Mouse (Mus musculus): ENCODE results near the gene Prl8a6. TPM values are rescaled to one million over a fixed set of nuclear protein-coding genes. Genes with fewer than 3 reads are reported as not detected.

Prl8a6 gene
- polyA plus RNA-seq (2014; fragmentation: Illumina TruSeq; extraction: RNeasy Lipid Tissue Mini Kit (QIAGEN cat#74804); ENCODE audit: low replicate concordance), result not detected

DNA sequence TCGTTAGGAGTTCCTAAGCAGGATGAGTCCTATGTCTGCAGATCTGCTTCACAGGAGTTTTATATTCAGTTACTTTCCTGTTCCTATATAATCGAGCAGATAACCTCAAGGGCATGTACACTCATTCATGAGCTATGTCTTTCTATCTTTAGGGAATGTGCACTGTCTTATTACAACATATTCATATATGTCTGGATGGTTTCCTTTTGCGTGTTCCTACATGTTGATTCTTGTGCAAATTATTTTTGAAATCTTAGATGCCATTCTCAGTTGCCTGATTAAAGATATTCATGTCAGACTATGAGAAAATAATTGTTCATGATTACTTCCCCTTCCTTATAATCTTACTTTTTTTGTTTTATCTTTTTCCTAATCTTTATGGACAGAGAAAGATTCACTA lies at the start of gene Prl8a6:
Prl8a6 (minus strand) TSS at position 101 of the 400 bp plus-strand sequence.

DNA sequence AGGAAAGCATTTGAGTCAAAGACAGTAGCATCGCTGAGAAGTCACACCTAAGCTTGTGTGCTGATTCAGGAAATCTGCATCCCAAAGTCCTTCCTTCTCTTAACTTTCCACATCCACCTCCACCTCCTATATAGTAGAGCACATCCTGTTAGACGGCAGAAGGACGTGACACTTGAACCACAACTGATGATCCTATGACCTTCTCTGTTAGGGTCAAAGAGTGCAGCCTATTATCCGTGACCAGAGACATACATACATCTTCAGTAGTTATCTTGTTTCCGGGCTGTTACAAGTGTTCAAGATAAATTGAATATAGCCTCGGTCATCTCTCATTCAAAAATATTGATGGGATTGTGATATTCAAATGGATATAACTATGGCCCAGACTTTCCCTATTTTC lies 47.7 kb downstream of the Prl8a6 start, which contains the start of gene Prl2b1:
Prl2b1 (minus strand) TSS at position 101 of the 400 bp plus-strand sequence.

Other genes with a start within 250 kb of the Prl8a6 start
- gene Prl3c1, start 242.0 kb downstream of the Prl8a6 start, polyA plus RNA-seq (2014; fragmentation: Illumina TruSeq; extraction: RNeasy Lipid Tissue Mini Kit (QIAGEN cat#74804); ENCODE audit: low replicate concordance), result not detected
- gene Prl3b1, start 196.8 kb downstream of the Prl8a6 start, polyA plus RNA-seq (2014; fragmentation: Illumina TruSeq; extraction: RNeasy Lipid Tissue Mini Kit (QIAGEN cat#74804); ENCODE audit: low replicate concordance), result not detected
- not detected for gene Prl3a1, start 179.3 kb downstream of the Prl8a6 start, polyA plus RNA-seq (2014; fragmentation: Illumina TruSeq; extraction: RNeasy Lipid Tissue Mini Kit (QIAGEN cat#74804); ENCODE audit: low replicate concordance)
- not detected for gene Prl6a1, start 126.1 kb downstream of the Prl8a6 start, polyA plus RNA-seq (2014; fragmentation: Illumina TruSeq; extraction: RNeasy Lipid Tissue Mini Kit (QIAGEN cat#74804); ENCODE audit: low replicate concordance)
- gene Prl8a2, start 93.0 kb downstream of the Prl8a6 start, polyA plus RNA-seq (2014; fragmentation: Illumina TruSeq; extraction: RNeasy Lipid Tissue Mini Kit (QIAGEN cat#74804); ENCODE audit: low replicate concordance), result not detected
- gene Prl2b1, start 47.8 kb downstream of the Prl8a6 start, polyA plus RNA-seq (2014; fragmentation: Illumina TruSeq; extraction: RNeasy Lipid Tissue Mini Kit (QIAGEN cat#74804); ENCODE audit: low replicate concordance), result not detected
- gene Prl8a8, start 74.5 kb upstream of the Prl8a6 start, polyA plus RNA-seq (2014; fragmentation: Illumina TruSeq; extraction: RNeasy Lipid Tissue Mini Kit (QIAGEN cat#74804); ENCODE audit: low replicate concordance), result not detected
- gene Prl8a9, start 125.9 kb upstream of the Prl8a6 start, polyA plus RNA-seq (2014; fragmentation: Illumina TruSeq; extraction: RNeasy Lipid Tissue Mini Kit (QIAGEN cat#74804); ENCODE audit: low replicate concordance), result not detected
- gene Prl8a1, start 143.5 kb upstream of the Prl8a6 start, polyA plus RNA-seq (2014; fragmentation: Illumina TruSeq; extraction: RNeasy Lipid Tissue Mini Kit (QIAGEN cat#74804); ENCODE audit: low replicate concordance), result not detected
- not detected for gene Prl7b1, start 171.9 kb upstream of the Prl8a6 start, polyA plus RNA-seq (2014; fragmentation: Illumina TruSeq; extraction: RNeasy Lipid Tissue Mini Kit (QIAGEN cat#74804); ENCODE audit: low replicate concordance)
- gene Prl7a1, start 203.8 kb upstream of the Prl8a6 start, polyA plus RNA-seq (2014; fragmentation: Illumina TruSeq; extraction: RNeasy Lipid Tissue Mini Kit (QIAGEN cat#74804); ENCODE audit: low replicate concordance), result not detected
- gene Prl7a2, start 229.3 kb upstream of the Prl8a6 start, polyA plus RNA-seq (2014; fragmentation: Illumina TruSeq; extraction: RNeasy Lipid Tissue Mini Kit (QIAGEN cat#74804); ENCODE audit: low replicate concordance), result not detected